16 mouse cellular contexts compared by ENCODE assay signal in the genomic region with DNA sequence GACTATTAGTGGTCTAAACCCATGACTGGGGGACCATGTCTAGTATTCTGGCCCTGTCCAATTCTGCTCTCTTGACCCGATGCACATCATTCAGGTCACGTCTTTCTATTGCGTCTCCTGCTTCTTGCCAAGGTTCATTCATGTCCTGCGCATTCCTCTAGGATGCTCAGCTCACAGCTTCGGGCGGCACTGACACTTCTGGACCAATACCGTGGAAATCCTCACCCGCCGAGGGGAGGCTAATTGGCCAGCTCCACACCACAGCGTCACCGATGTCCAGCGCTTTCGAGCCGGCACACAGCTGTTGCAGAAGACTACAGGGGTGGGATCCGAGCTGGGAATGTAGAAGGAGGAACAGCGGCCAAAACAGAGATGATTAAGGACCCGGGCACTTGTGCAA. TPM values are rescaled to one million over a fixed set of nuclear protein-coding genes. Genes with fewer than 3 reads are reported as not detected.
DNase-seq lines count a peak whose midpoint lies in the region; ATAC-seq and TF ChIP-seq lines count a peak whose summit lies in the region.
"Had no signal": no experiment of that assay in that cellular context is flagged by ENCODE, and none has a peak within 500 bp of the region (broad histone marks: within the 10 kb centered on the region; RNA-seq: fewer than 3 reads in every experiment).

No protein-coding gene starts in this region.

- H3K4me1 ChIP-seq in neural tube, embryonic 13.5 days (replicated peaks), result peaks cover 43% of the 10 kb centered on the region

- H3K27ac ChIP-seq in gastrocnemius, adult 2 months, result peak overlapping the region; percentile 96; the same call in 1 of the 2 replicates
- H3K27ac ChIP-seq in neural tube, embryonic 13.5 days (replicated peaks), result peak overlapping the region; percentile 83; the same call in 1 of the 2 replicates
- H3K27ac ChIP-seq: embryonic facial prominence, embryonic 15.5 days; hindbrain, embryonic 10.5 days; limb, embryonic 15.5 days; liver, embryonic 13.5 days; midbrain, embryonic 12.5 days; stomach, embryonic 15.5 days had no signal

- H3K36me3 ChIP-seq in neural tube, embryonic 13.5 days, result no peaks in the 10 kb centered on the region
- no peaks in the 10 kb centered on the region for H3K36me3 ChIP-seq in myocyte (ENCODE audit: control insufficient read depth, insufficient read depth)
- H3K36me3 ChIP-seq: embryonic facial prominence, embryonic 15.5 days; hindbrain, embryonic 10.5 days; limb, embryonic 10.5 days; limb, embryonic 15.5 days; liver, embryonic 13.5 days; midbrain, embryonic 12.5 days; neural tube, embryonic 15.5 days; stomach, embryonic 15.5 days had no signal

- intact Hi-C loops in gastrocnemius, adult 2 months (cut with DNase I), result no loop called here

- H3K4me2 ChIP-seq in neural tube, embryonic 13.5 days, result no peak overlapping the region
- peak overlapping the region; percentile 67 for H3K4me2 ChIP-seq in myocyte (ENCODE audit: low read depth)
- H3K4me2 ChIP-seq: limb, embryonic 15.5 days; liver, embryonic 13.5 days; midbrain, embryonic 12.5 days; neural tube, embryonic 15.5 days; stomach, embryonic 15.5 days had no signal

- H3K27me3 ChIP-seq in neural tube, embryonic 13.5 days, result peaks cover 12% of the 10 kb centered on the region
- no peaks in the 10 kb centered on the region for H3K27me3 ChIP-seq in myocyte (ENCODE audit: control insufficient read depth, insufficient read depth, insufficient read length)

- TF ChIP-seq POLR2A in myocyte (IDR thresholded peaks at IDR 0.05; ENCODE audit: insufficient read length, low read depth), result no peak

- WGBS in neural tube, embryonic 13.5 days, result 76% methylated on average over 17 of the region's 17 CpGs

- ATAC-seq in neural tube, embryonic 13.5 days (ENCODE audit: low read depth), result no peak

- no peak overlapping the region for H3K4me3 ChIP-seq in gastrocnemius, adult 2 months
- H3K4me3 ChIP-seq in neural tube, embryonic 13.5 days, result no peak overlapping the region
- no peak overlapping the region for H3K4me3 ChIP-seq in myocyte
- H3K4me3 ChIP-seq: embryonic facial prominence, embryonic 15.5 days; hindbrain, embryonic 10.5 days; limb, embryonic 10.5 days; limb, embryonic 15.5 days; liver, embryonic 13.5 days; neural tube, embryonic 15.5 days; stomach, embryonic 15.5 days had no signal

- no peak overlapping the region for H3K9ac ChIP-seq in neural tube, embryonic 13.5 days
- H3K9ac ChIP-seq: embryonic facial prominence, embryonic 15.5 days; limb, embryonic 15.5 days; liver, embryonic 13.5 days; midbrain, embryonic 12.5 days; neural tube, embryonic 15.5 days; stomach, embryonic 15.5 days had no signal

- TF ChIP-seq CTCF in gastrocnemius, adult 2 months (IDR thresholded peaks at IDR 0.05), result no peak

- no peaks in the 10 kb centered on the region for H3K79me2 ChIP-seq in myocyte (ENCODE audit: control insufficient read depth, insufficient read depth)

- peak; percentile 50 for DNase-seq in cerebellum, adult 9-11 months
- DNase-seq in cerebellum, postnatal 4 days (ENCODE audit: low spot score in 2 of 2), result no peak
- no peak for DNase-seq in gastrocnemius, adult 2 months
- no peak for DNase-seq in gastrocnemius, adult 8-10 months (ENCODE audit: low spot score in 2 of 2)
- no peak for DNase-seq in neural tube, embryonic 10.5 days (ENCODE audit: extremely low spot score, low spot score)

- no peak overlapping the region for H3ac ChIP-seq in myocyte (ENCODE audit: control insufficient read depth, insufficient read length)

- H3K9me3 ChIP-seq in neural tube, embryonic 13.5 days, result no peaks in the 10 kb centered on the region
- H3K9me3 ChIP-seq: embryonic facial prominence, embryonic 15.5 days; hindbrain, embryonic 10.5 days; limb, embryonic 10.5 days; limb, embryonic 15.5 days; liver, embryonic 13.5 days; megakaryocyte, embryonic 14.5 days; midbrain, embryonic 12.5 days; neural tube, embryonic 15.5 days; stomach, embryonic 15.5 days had no signal

TF ChIP-seq in myocyte, 11 proteins besides CTCF, POLR2A, EP300 and RAD21:
- peak in 1 of 3 experiments; percentile 31 for TF ChIP-seq MYOG (IDR thresholded peaks at IDR 0.05; ENCODE audit: control insufficient read depth in 1 of 3, insufficient read depth in 1 of 3, insufficient read length in 2 of 3, low read depth in 2 of 3)
- TF ChIP-seq REST (IDR thresholded peaks at IDR 0.05; ENCODE audit: insufficient read depth, insufficient read length), result no peak

RNA-seq across cellular contexts. Expression of gene Dand5, which starts 6.5 kb away (rescaled TPM):
- 10 to 100 TPM; 10.2 to 14.3 TPM for total RNA-seq in gastrocnemius, adult 2 months (2021)
- 10 to 100 TPM in 3 of 4 experiments, 1 to 10 TPM in 1; 7.8 to 12.9 (median 12.2) TPM for total RNA-seq in gastrocnemius, adult 8-10 months (2022)
- polyA plus RNA-seq in neural tube, embryonic 13.5 days (2015; fragmentation: Nextera tagmentation; extraction: Ambion mirVana), result 12.3 and 12.8 TPM in 2 replicates
- polyA plus RNA-seq in myocyte (2012; fragmentation: generic; extraction: Trizol), result 6.7 TPM

RNA-seq across cellular contexts. Expression of gene Gadd45gip1, which starts 15.2 kb away (rescaled TPM):
- total RNA-seq in gastrocnemius, adult 2 months (2021), result 10 to 100 TPM; 16.2 to 30.4 TPM
- 10 to 100 TPM; 18.6 to 23.2 (median 20.8) TPM for total RNA-seq in gastrocnemius, adult 8-10 months (2022)
- 35.1 and 39.8 TPM in 2 replicates for polyA plus RNA-seq in neural tube, embryonic 13.5 days (2015; fragmentation: Nextera tagmentation; extraction: Ambion mirVana)
- polyA plus RNA-seq in myocyte (2012; fragmentation: generic; extraction: Trizol), result 21.8 TPM

RNA-seq across cellular contexts. Expression of gene Nfix, which starts 16.0 kb away (rescaled TPM):
- total RNA-seq in gastrocnemius, adult 2 months (2021), result 100 to 1,000 TPM; 465 to 558 TPM
- total RNA-seq in gastrocnemius, adult 8-10 months (2022), result 100 to 1,000 TPM; 507 to 604 (median 532) TPM
- 28.7 and 34.4 TPM in 2 replicates for polyA plus RNA-seq in neural tube, embryonic 13.5 days (2015; fragmentation: Nextera tagmentation; extraction: Ambion mirVana)
- 65.7 TPM for polyA plus RNA-seq in myocyte (2012; fragmentation: generic; extraction: Trizol)

RNA-seq across cellular contexts. Expression of gene Rad23a, which starts 24.3 kb away (rescaled TPM):
- 100 to 1,000 TPM; 159 to 172 TPM for total RNA-seq in gastrocnemius, adult 2 months (2021)
- total RNA-seq in gastrocnemius, adult 8-10 months (2022), result 100 to 1,000 TPM; 168 to 185 (median 180) TPM
- polyA plus RNA-seq in neural tube, embryonic 13.5 days (2015; fragmentation: Nextera tagmentation; extraction: Ambion mirVana), result 69.9 and 74.2 TPM in 2 replicates
- polyA plus RNA-seq in myocyte (2012; fragmentation: generic; extraction: Trizol), result 139 TPM

RNA-seq across cellular contexts. Expression of gene Calr, which starts 30.6 kb away (rescaled TPM):
- total RNA-seq in gastrocnemius, adult 2 months (2021), result 100 to 1,000 TPM; 149 to 205 TPM
- 100 to 1,000 TPM; 148 to 197 (median 154) TPM for total RNA-seq in gastrocnemius, adult 8-10 months (2022)
- 766 and 971 TPM in 2 replicates for polyA plus RNA-seq in neural tube, embryonic 13.5 days (2015; fragmentation: Nextera tagmentation; extraction: Ambion mirVana)
- 385 TPM for polyA plus RNA-seq in myocyte (2012; fragmentation: generic; extraction: Trizol)
